Mouse (Mus musculus) kidney, postnatal 10 days (tissue): ENCODE measurements at regions not wholly inside any gene's neighbourhood (a gene's known extent, or its start where the extent isn't known, plus 50 kb on each side); places are given as distances from the start of the nearest gene placed in this dataset.
A peak's percentile ranks its signal among the peaks of the same experiment; 100 is the strongest.

Experiments
- DNase-seq: peaks from one replicate; pipeline ENCODE4 v3.0.0; 2021; ENCODE audit warnings: mixed read lengths

DNA sequence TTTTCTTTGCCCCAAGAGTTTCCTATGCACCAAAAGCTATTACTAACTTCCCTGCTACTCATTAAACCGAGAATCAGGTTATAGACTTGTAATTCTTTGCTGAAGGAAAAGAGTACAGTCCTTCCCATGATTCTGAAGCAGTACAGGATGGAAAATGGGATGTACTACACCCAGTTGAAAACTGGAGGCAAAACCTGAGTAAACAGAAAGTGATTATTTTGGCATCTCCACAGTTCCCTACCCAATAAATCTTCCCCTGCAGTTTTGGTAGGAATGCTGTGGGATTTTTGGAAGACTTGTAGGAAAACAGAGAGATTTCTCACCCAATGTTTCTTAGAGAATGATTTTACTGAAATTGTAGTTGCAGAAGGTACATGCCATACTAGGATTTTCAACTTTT, 268.5 kb downstream of the Dio2 start:
- DNase-seq, result no peak

DNA sequence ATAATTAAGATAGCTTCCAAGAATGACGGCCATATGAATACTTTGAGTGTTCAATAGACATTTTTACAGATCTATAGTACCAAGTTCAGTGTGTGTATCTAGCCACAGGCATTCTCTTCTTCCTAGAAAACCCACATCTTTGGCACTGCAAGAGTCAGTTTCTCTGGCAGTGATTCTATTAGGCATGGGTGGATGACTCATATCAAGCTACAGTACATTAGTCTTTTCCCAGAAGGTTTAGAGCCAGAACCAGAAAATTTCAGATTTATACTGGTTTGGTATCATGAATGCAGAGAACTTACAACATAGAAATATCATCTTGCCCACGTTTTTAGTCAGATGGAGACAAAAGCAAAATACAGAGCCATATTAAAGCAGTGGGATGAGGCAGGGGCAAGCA, 278.1 kb downstream of the Dio2 start:
- no peak for DNase-seq

DNA sequence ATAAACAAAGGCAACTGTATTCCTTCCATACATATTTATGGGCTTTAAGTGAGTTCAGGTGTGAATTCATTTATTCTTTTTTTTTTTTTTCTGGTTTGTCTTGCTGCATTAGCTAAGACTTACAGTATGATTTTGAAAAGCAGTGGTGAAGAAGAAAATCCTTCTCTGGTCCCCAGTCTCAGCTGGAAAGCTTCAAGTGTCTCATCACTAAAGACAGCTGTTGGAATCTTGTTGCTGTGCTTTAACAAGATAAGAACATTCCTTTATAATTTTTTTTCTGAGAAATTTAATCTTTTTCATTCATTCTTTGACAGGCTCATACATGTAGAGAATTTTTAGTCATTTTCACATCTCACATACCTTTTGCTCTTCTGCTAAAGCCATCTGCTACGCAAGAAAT, 297.6 kb downstream of the Dio2 start:
- no peak for DNase-seq

DNA sequence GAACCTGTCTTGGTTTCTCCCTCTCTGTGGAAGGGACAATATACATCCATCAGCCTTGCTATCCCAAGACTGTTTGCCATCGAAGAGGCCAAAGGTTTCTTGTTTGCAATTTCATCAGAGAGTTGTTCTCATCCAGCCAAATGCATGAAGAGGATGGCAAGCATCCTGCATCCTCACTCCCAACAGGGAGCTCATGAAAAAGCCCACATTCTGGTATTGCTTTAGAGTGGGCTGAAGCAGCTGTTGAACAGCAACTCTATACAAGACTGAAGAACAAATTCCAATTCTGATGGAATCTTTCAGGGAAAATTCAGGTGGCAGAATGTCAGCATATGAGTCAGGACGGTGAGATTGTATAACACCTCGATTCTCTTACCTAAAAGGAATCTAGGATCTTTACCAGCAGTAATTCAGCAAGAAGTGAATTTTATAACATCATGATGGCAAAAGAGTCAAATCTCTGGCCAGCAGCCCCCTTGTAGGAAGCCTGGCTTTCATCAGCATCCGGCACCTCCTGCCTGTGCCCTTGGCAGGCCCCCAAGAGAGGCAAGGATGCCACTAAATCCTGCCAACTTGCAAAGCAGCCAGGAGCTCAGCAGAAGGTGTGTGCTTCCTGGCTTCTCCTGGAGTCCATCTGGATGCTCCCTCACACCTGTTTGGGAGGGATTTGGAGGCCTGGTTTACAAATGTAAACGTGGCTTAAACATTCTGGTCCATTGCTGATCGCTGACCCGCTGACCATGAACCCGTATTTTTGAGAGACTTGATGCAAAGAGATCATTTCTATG, 312.8 kb downstream of the Dio2 start:
- no peak for DNase-seq

DNA sequence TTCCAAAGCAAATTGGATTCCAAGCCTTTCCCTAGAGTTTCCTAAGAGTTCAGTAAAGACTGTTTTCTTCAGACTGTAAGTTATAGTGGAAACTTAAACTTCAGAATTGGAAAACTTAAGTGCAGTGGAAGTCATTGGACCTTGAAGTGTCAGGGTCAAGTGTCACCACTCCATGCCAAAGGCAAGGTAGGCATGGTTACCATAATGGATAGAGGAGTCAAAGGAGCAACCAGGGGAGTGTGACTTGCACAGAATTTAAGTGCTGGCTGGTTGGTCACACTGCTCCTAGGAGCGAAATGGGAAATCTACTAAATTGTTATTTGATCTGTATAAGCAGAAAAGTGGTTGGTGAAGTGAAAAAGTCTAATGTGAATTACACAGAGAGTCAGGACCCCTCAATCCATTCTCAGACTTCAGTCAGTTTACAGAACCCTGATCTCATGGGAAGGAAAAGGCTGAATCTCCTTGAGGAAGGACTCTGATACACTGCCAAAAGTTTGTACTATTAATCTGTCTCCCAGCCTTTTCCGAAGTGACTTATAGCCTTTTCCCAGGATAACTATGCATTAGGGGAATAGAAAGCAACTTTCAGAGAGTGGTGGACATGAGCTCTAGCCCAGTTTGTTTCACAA, 320.5 kb downstream of the Dio2 start:
- peak; percentile 50 for DNase-seq

DNA sequence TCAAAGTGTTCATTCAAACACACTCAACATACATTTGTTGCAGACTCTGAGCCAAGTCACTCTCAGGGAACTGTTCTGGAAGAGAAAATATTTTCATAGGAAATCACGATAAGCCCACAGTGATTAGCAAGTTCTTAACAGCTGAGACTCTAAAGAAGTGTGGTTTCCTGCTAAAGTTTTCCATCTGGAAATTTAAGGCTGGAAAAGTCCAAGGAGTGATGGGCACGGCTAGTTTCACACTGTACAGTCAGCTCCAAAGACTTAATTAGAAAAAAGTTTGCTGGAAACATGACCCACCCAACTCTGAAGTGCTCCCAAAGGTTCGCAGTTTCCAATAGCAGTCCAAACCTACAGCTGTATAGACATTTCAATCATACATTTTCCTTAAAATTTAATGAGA, 329.5 kb downstream of the Dio2 start:
- no peak for DNase-seq

DNA sequence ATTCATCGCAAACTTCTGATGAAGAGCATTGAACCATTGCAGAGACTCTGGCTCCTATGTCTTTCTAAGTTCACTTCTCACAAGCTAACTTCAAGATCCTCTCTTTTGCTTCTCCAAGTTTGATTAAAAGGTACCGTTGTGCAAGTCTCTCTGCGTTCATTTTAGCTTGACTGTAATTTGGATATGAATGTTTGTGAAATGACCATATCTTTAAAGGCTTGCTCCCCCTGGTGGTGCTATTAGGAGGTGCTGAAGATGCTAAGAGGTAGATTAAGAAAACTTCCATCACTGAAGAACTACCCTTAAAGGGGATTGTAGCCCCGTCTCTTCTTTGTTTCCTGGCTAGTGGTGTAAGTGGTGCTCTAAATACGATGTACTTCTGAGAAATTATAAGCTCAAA, 339.7 kb downstream of the Dio2 start:
- peak; percentile 62 for DNase-seq
